Mouse (Mus musculus): ENCODE results near the gene Mxd3. TPM values are rescaled to one million over a fixed set of nuclear protein-coding genes. Genes with fewer than 3 reads are reported as not detected.

The Mxd3 gene
- total and polyA plus RNA-seq, 3 experiments: 4.1 to 7.3 (median 6.9) TPM

- in situ Hi-C loops (cut with MboI; ENCODE audit: low pct_ligation_motif_present, low pct_unique_long_range_greater_than_20kb, low sequenced_read_pairs): no loop called here
- Histone ChIP-seq H3K9ac (ENCODE audit: insufficient read depth, low read depth) (peak within 1 kb of the TSS; percentile 96), H3K27me3 (replicated peaks) (no peaks in the 10 kb centered on the region), H3K36me3 (replicated peaks in 1 of 2; ENCODE audit: control insufficient read depth in 1 of 2, insufficient read depth in 1 of 2, low read length in 1 of 2) (peaks cover 36 to 62% of the 10 kb centered on the region in 2 experiments), H3K9me3 (replicated peaks; ENCODE audit: low read length) (no peaks in the 10 kb centered on the region), H3K4me1 (ENCODE audit: control insufficient read depth in 1 of 2, insufficient read depth in 2 of 2) (peaks cover 6 to 53% of the 10 kb centered on the region in 2 experiments; a peak in 3 of 4 replicates), H3K4me2 (ENCODE audit: insufficient read depth, low read depth, poor library complexity, severe bottlenecking) (peak within 1 kb of the TSS; percentile 94), H3K27ac (ENCODE audit: insufficient read depth, low read depth) (0 out of 2 replicates have a peak within 1 kb of the TSS, but pooled peaks have one; percentile 5), H3K79me2 (replicated peaks; ENCODE audit: control insufficient read depth, extremely low read depth, insufficient read depth, poor library complexity, severe bottlenecking) (peaks cover 36% of the 10 kb centered on the region), H3K4me3 (replicated peaks in 1 of 3; ENCODE audit: low read depth in 2 of 3, low read length in 2 of 3, poor library complexity in 1 of 3) (peak within 1 kb of the TSS; percentile 90 to 99 (median 96))
- DNase-seq (ENCODE audit: extremely low read depth): peak; percentile 82
- TF ChIP-seq CHD2 (IDR thresholded peaks at IDR 0.05; ENCODE audit: low read length) (no peak), ELF1 (IDR thresholded peaks at IDR 0.05; ENCODE audit: low read depth, low read length) (peak; percentile 78), MAFK (IDR thresholded peaks at IDR 0.05; ENCODE audit: insufficient replicate concordance, low read length) (no peak), KAT2A (IDR thresholded peaks at IDR 0.05; ENCODE audit: insufficient replicate concordance, low read length) (peak; percentile 64; the same call in 1 of the 2 replicates), USF1 (IDR thresholded peaks at IDR 0.05; ENCODE audit: low read depth, low read length) (peak; percentile 96), EP300 (IDR thresholded peaks at IDR 0.05; ENCODE audit: low read length) (no peak), IRF4 (IDR thresholded peaks at IDR 0.05; ENCODE audit: low read depth, low read length) (peak; percentile 30; the same call in 1 of the 2 replicates), ZC3H11A (IDR thresholded peaks at IDR 0.05; ENCODE audit: low read depth, low read length) (no peak), HCFC1 (IDR thresholded peaks at IDR 0.05; ENCODE audit: low read depth, low read length) (peak; percentile 84), GABPA (IDR thresholded peaks at IDR 0.05; ENCODE audit: insufficient replicate concordance, low read depth, low read length) (no peak), MAX (IDR thresholded peaks at IDR 0.05; ENCODE audit: low read length) (peak; percentile 96), MXI1 (IDR thresholded peaks at IDR 0.05; ENCODE audit: low read depth, low read length) (peak; percentile 79), BHLHE40 (IDR thresholded peaks at IDR 0.05; ENCODE audit: low read depth, low read length) (peak; percentile 92), MEF2A (IDR thresholded peaks at IDR 0.05; ENCODE audit: borderline replicate concordance, low read depth, low read length) (0 out of 2 replicates have a peak, but pooled peaks have one; percentile 11), USF2 (conservative IDR thresholded peaks at IDR 0.05; ENCODE audit: low read depth, low read length) (peak; percentile 94), NELFE (IDR thresholded peaks at IDR 0.05; ENCODE audit: low read depth, low read length) (peak; percentile 89), POLR2A (IDR thresholded peaks at IDR 0.05; ENCODE audit: low read depth, low read length) (peak; percentile 86), ZMIZ1 (IDR thresholded peaks at IDR 0.05; ENCODE audit: low read depth, low read length) (peak; percentile 90; the same call in 1 of the 2 replicates), NRF1 (IDR thresholded peaks at IDR 0.05; ENCODE audit: low read depth, low read length) (0 out of 2 replicates have a peak, but pooled peaks have one; percentile 27), TCF12 (IDR thresholded peaks at IDR 0.05; ENCODE audit: low read depth, low read length) (peak; percentile 92), TBP (conservative IDR thresholded peaks at IDR 0.05; ENCODE audit: low read depth, low read length) (peak; percentile 72), SIN3A (IDR thresholded peaks at IDR 0.05; ENCODE audit: low read length) (peak; percentile 61), POLR2AphosphoS2 (IDR thresholded peaks at IDR 0.05; ENCODE audit: low read depth, low read length) (peak; percentile 75; the same call in 1 of the 2 replicates)
- dilution Hi-C loops (cut with MboI; ENCODE audit: extremely low pct_ligation_motif_present, extremely low pct_unique_long_range_greater_than_20kb, low sequenced_read_pairs): no loop called here
Measured at GRCm38 (mm10) chr13:55321434-55322129, 8.0 kb downstream of the Mxd3 start, which contains the start of gene Rab24. Gene Rab24, minus strand, starts transcription at chr13:55321946.
